Mouse (Mus musculus) kidney, embryonic 16.5 days (tissue): ENCODE measurements around the gene Evi5l. TPM values are rescaled to one million over a fixed set of nuclear protein-coding genes. Genes with fewer than 3 reads are reported as not detected.
"Not testable (repeated sequence)": the region's sequence is repeated elsewhere in the genome, so short reads cannot be mapped to it uniquely, and the experiment has no call there.

Source experiments
- ATAC-seq: fragments of 200-750 bp; cut with Nextera tagmentation; 2 replicates; pipeline ENCODE4 v1.8.0; 2017; ENCODE audit warnings: moderate TSS enrichment; ENCODE audit not compliant: low FRiP score, low TSS enrichment
- H3K27ac ChIP-seq: fragments of 300-500 bp; sonication (generic); 2 replicates; pipeline ENCODE4 v1.5.1; 2014; ENCODE audit warnings: low read length
- H3K27me3 ChIP-seq: fragments of 300-500 bp; sonication (generic); 2 replicates; pipeline ENCODE4 v1.6.1; 2014; ENCODE audit warnings: low read length, control low read depth, mixed read lengths; ENCODE audit not compliant: insufficient read depth
- H3K36me3 ChIP-seq: fragments of 300-500 bp; sonication (generic); 2 replicates; pipeline ENCODE4 v1.6.1; 2014; ENCODE audit warnings: low read length, control low read depth, mixed read lengths; ENCODE audit not compliant: insufficient read depth
- H3K4me1 ChIP-seq: fragments of 300-500 bp; sonication (generic); 2 replicates; pipeline ENCODE4 v1.6.1; 2014; ENCODE audit warnings: low read length, control low read depth, mixed read lengths; ENCODE audit not compliant: insufficient read depth
- H3K4me2 ChIP-seq: fragments of 300-500 bp; sonication (generic); replicated peaks from 2 replicates; pipeline ENCODE4 v1.6.1; 2014; ENCODE audit warnings: low read depth, low read length
- H3K4me3 ChIP-seq: fragments of 300-500 bp; sonication (generic); 2 replicates; pipeline ENCODE4 v1.5.1; 2014; ENCODE audit warnings: mild to moderate bottlenecking, low read length
- H3K9ac ChIP-seq: fragments of 300-500 bp; sonication (generic); replicated peaks from 2 replicates; pipeline ENCODE4 v1.6.1; 2014; ENCODE audit warnings: low read length
- H3K9me3 ChIP-seq: fragments of 300-500 bp; sonication (generic); 2 replicates; pipeline ENCODE4 v1.6.1; 2016; ENCODE audit warnings: low read length, control low read depth
- WGBS: fragments of 180-500 bp; shearing (Covaris S2); extraction: QIAGEN DNeasy Blood & Tissue Kit; methylation state at CpG from one replicate; pipeline ENCODE4 v1.1.7; 2014; 5-methylcytosine and 5-hydroxymethylcytosine counted together
- polyA plus RNA-seq: library from polyadenylated mRNA; unstranded; fragments of >200 nt; fragmentation: Nextera tagmentation; extraction: Ambion mirVana; gene quantifications from 2 replicates; pipeline ENCODE4 v1.2.1, GENCODE M21; 2015

Gene Evi5l
- polyA plus RNA-seq, 1 experiment from 2014 or later: 27.6 TPM

DNA sequence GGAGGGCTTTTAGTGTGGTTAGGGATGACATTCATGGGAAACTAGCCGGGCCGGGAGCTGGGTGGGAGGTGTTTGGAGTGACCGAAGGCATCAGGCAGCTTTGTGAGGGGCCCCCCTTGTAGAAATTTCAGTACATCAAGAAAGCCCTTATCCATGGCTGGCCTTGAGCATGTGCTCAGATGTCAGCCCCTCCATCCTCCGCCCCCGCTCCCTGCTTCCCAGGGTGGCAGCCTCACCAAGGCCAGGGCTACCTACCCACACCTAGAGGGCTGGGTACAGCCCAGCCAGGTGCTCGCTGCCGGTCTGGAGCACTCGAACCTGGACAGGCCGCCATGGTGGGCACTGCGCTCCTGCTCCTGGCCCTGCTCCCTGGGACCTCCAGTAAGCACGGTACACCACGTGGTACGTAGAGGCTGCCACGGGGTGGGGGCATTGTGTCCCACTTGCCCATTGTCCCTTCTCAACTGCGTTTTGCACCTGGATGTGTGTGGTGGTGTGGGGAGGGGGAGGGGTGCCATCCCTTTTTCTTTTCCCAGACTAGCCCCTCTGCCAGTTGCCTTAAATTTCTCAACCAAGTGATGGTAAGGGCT is 81.7 kb downstream of the Evi5l start, which contains the start of gene Tgfbr3l:
TSS of gene Tgfbr3l (plus strand) at position 264 of the 590 bp plus-strand sequence.
- H3K4me3 ChIP-seq: no peak within 1 kb of the TSS
- peaks cover 50% of the 10 kb centered on the region for H3K36me3 ChIP-seq
- no peak for ATAC-seq
- no peaks in the 10 kb centered on the region for H3K9me3 ChIP-seq
- no peak within 1 kb of the TSS; the same call in 1 of the 2 replicates for H3K9ac ChIP-seq
- H3K4me1 ChIP-seq: peaks cover 18% of the 10 kb centered on the region
- H3K27ac ChIP-seq: peak within 1 kb of the TSS; percentile 3; the same call in 1 of the 2 replicates
- 73% methylated on average over 15 of the region's 15 CpGs for WGBS
- H3K27me3 ChIP-seq: no peaks in the 10 kb centered on the region
- 0 out of 2 replicates have a peak within 1 kb of the TSS, but pooled peaks have one; percentile 8 for H3K4me2 ChIP-seq

DNA sequence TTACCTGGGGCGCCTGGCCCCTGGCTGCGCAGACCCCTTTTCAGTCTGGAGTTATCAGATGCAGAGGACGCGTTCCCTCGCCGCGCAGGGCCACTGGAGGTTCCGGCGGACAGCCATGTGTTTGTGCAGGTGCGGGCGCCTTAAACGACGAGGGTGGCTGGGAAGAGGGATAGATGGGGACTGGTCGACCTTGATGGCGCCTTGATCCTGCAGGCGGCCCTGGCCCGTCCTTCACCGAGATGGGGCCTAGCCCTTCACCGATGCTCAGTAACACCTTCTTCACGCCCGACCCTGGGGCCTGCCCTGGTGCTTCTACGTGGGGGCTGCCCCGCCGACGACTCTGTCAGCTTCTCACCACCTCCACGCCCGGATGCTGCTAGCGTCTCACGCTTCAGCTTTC is 82.8 kb downstream of the Evi5l start:
- Histone ChIP-seq H3K36me3 (peaks cover 38% of the 10 kb centered on the region), H3K27ac (peak overlapping the region; percentile 3; the same call in 1 of the 2 replicates), H3K4me3 (no peak overlapping the region), H3K9ac (peak overlapping the region; percentile 7), H3K4me1 (peaks cover 26% of the 10 kb centered on the region), H3K27me3 (no peaks in the 10 kb centered on the region), H3K4me2 (0 out of 2 replicates have a peak overlapping the region, but pooled peaks have one; percentile 8), H3K9me3 (no peaks in the 10 kb centered on the region)
- no peak for ATAC-seq
- WGBS: 6% methylated on average over 29 of the region's 29 CpGs

DNA sequence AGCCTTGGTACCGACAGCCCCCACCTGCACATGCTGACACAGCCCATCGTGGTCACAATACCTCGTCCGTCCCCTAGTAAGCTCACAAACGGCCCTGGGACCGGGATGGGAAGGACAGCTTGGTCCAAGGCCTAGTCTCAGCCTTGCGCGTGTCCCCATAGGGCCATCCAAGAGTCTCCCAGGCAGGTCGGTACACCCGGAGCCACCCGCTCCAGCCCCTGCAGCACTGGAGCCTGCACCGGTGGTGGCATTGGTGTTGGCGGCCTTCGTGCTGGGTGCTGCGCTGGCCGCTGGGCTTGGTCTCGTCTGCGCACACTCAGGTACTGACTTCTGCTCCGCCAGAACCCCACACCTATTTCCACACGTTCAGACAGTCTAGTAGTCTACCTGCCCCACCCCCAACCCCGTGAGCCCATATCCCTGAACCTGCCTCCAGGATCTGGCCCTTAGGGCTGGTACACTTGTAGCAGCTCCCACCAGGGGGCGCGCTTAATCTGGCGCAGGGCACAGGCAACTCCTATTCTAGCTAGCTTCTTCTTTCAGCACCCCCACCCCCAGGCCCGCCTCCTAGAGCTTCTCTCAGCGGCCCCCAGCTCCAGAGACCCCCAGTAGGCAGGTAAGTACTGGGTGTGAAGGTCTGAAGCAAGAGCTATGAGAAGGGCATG is 84.1 kb downstream of the Evi5l start:
- peaks cover 36% of the 10 kb centered on the region for H3K36me3 ChIP-seq
- H3K4me2 ChIP-seq: no peak overlapping the region
- no peaks in the 10 kb centered on the region for H3K9me3 ChIP-seq
- no peak overlapping the region for H3K4me3 ChIP-seq
- H3K27ac ChIP-seq: no peak overlapping the region
- H3K4me1 ChIP-seq: peaks cover 29% of the 10 kb centered on the region
- WGBS: 43% methylated on average over 26 of the region's 26 CpGs
- peak; percentile 3; the same call in 1 of the 2 replicates for ATAC-seq
- no peaks in the 10 kb centered on the region for H3K27me3 ChIP-seq
- peak overlapping the region; percentile 14; the same call in 1 of the 2 replicates for H3K9ac ChIP-seq

DNA sequence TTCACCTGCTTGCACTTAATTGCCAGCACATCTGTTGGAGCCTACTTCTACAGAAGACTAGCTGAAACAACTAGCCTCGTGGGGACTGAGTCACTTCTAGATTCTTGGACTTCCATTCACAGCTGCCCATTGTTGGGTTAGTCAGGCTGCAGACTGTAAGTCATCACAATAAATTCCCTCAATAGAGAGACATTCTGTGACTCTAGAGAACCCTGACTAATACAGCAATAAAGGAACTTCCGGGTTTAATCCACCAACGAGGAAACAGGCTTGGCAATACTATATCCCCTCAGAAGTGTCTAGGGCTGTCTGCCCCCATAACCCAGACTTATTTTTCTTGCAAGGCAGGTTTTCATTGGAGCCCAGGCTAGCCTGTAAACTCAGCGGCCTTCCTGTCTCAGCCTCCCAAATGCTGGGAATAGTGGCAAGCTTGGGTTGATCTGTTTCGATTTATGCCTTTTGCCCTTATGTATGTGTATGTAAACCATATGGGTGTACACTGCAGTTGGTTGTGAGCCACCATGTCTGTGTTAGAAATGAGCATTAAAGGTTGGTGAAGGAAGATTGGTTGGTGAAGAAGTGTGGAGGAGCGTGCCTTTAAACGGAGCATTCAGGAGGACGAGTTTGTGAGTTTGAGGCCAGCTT is 85.9 kb downstream of the Evi5l start:
- WGBS: 44% methylated on average over 8 of the region's 8 CpGs
- Histone ChIP-seq H3K4me1 (peaks cover 33% of the 10 kb centered on the region), H3K27me3 (no peaks in the 10 kb centered on the region), H3K27ac (no peak overlapping the region; the same call in 1 of the 2 replicates), H3K4me2 (peak overlapping the region; percentile 72), H3K36me3 (peaks cover 34% of the 10 kb centered on the region), H3K4me3 (peak overlapping the region; percentile 95), H3K9me3 (no peaks in the 10 kb centered on the region), H3K9ac (peak overlapping the region; percentile 96)
- no peak for ATAC-seq

DNA sequence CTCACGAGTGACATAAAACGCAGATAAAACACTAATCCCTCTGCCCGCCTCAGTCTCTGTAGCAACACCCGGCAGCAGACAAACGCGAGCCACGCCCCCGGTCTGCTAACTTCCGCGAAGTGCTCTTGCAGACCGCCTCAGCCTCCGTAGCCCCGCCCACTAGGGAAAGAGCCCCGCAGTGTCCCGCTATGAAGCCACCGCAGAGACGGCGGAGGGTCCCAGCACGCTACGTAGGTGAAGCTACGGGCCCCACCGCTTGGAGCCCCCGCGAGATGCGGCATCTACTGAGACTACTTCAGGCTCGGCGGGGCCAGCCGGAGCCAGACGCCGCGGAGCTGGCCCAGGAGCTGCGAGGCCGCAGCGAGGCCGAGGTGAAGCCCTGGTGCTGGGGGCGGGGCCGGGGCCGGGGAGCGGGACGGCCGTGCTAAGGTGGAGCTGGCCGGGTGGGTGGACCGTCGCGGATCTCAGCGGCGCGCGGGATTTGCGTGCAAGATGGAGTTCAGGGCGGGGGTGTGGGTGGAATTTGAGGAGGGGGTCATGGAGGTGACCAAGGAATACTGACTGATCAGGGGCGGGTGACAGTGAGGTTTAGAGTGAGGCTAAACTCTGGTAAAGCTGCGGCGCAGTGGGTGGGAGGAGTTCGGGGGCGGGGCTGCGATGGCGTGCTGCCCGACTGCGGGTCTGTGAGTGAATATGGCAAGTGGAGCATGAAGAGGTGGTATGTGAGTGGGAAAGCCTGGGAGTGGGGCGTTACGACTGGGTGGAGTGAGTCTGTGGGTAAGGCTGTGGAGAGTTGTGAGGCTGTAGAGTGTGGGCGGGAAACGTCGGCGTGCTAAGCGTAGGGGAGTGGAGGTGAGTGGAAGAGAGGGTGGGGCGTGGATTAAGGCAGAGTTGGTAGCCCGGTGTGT is 86.8 kb downstream of the Evi5l start, which contains the start of gene Snapc2:
TSS of gene Snapc2 (plus strand) at position 147 of the 908 bp plus-strand sequence.
- WGBS: under 1% methylated on average over 69 of the region's 69 CpGs
- H3K27ac ChIP-seq: peak within 1 kb of the TSS; percentile 96
- H3K9ac ChIP-seq: peak within 1 kb of the TSS; percentile 96
- no peaks in the 10 kb centered on the region for H3K27me3 ChIP-seq
- peak; percentile 88 for ATAC-seq
- peaks cover 28% of the 10 kb centered on the region for H3K36me3 ChIP-seq
- H3K4me3 ChIP-seq: peak within 1 kb of the TSS; percentile 95
- no peaks in the 10 kb centered on the region for H3K9me3 ChIP-seq
- H3K4me1 ChIP-seq: peaks cover 42% of the 10 kb centered on the region
- H3K4me2 ChIP-seq: peak within 1 kb of the TSS; percentile 72

DNA sequence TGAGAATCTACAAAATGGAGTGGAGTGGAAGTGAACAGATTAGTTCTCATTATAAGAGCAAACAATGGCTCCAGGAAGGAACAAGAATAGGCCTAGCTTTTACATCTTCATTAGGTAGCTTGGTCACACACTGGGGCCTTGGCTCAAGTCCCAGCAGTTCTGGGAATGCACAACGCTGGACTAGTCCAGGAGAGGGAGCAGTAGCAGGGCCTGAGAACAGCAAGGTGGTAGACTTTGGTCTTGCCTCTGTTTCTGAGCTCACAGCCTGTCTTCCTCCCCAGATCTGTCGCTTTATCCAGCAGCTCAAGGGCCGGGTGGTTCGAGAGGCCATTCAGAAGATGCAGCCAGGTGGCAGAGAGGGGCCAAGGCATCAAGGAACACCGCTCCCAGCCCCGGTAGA is 87.6 kb downstream of the Evi5l start:
- Histone ChIP-seq H3K9ac (peak overlapping the region; percentile 96), H3K4me3 (peak overlapping the region; percentile 95), H3K9me3 (no peaks in the 10 kb centered on the region), H3K27ac (no peak overlapping the region; the same call in 1 of the 2 replicates), H3K27me3 (no peaks in the 10 kb centered on the region), H3K4me1 (peaks cover 39% of the 10 kb centered on the region), H3K4me2 (peak overlapping the region; percentile 72), H3K36me3 (peaks cover 28% of the 10 kb centered on the region)
- WGBS: 61% methylated on average over 6 of the region's 6 CpGs
- ATAC-seq: no peak

DNA sequence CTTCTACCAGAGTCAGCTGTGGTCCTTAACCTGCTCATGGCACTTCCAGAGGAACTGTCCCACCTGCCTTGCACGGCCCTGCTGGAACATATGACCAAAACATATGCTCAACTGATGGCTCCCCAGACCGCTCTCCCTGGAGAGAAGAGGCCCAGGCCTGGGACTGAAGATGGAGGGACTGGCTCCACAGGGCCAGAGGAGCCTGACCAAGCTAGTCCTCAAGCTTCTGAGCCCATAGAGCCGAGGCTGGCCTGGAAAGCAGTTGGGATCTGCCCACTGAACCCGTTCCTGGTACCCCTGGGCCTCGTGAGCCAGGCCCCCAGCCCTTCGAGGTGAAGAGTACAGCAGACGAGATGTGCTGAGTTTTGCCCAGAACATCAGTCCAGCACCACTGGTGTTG is 89.1 kb downstream of the Evi5l start:
- H3K4me3 ChIP-seq, H3K9ac ChIP-seq, H3K27me3 ChIP-seq, H3K9me3 ChIP-seq, ATAC-seq, H3K4me2 ChIP-seq, H3K27ac ChIP-seq: not testable (repeated sequence)
- Histone ChIP-seq H3K36me3 (peaks cover 37% of the 10 kb centered on the region), H3K4me1 (peaks cover 35% of the 10 kb centered on the region)
- 82% methylated on average over 7 of the region's 7 CpGs for WGBS

DNA sequence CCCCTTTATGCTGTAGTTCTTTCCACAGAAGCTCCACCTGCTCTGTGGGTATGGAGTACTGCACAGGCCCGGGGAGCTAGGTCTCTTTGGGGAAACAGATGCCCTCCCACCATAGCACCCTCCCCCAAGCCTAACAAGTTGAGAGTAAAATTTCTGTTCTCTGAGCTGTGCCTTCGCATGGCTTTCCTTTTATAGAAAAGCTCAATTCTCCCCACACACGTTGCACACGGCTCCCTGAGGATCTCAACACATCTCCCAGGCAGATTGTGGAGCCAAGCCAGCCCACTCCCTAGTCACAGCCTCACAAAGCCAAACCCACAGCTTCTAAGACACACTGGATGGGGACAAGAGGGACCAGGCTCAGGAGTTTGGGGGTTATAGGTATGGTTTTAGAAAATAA is 90.5 kb downstream of the Evi5l start:
- Histone ChIP-seq H3K9me3 (no peaks in the 10 kb centered on the region), H3K27me3 (no peaks in the 10 kb centered on the region), H3K36me3 (peaks cover 50% of the 10 kb centered on the region), H3K4me3 (no peak overlapping the region), H3K4me1 (peaks cover 34% of the 10 kb centered on the region), H3K9ac (no peak overlapping the region), H3K27ac (no peak overlapping the region), H3K4me2 (no peak overlapping the region)
- no peak for ATAC-seq
- 46% methylated on average over 4 of the region's 4 CpGs for WGBS

DNA sequence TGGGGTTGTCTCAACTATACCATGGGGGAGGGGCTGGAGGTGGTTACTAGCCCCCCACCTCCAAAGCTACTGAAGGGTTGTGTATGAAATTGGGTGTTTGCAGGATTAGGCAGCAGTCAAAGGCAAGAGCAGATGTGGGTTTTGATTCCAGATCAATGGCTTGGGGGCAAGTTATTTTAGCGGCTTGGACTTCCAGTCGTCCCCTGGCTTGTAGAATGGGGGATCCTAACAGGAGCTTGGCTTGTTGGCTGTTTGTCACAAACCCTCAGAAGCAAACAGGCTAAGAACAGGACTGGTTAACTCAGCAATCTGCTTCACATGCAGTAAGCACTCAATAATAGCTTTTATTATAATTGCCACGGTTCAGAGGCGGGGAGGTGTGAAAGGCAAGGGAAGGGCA is 91.0 kb downstream of the Evi5l start:
- Histone ChIP-seq H3K27ac (no peak overlapping the region), H3K27me3 (no peaks in the 10 kb centered on the region), H3K9ac (peak overlapping the region; percentile 89; the same call in 1 of the 2 replicates), H3K4me1 (peaks cover 34% of the 10 kb centered on the region), H3K4me2 (peak overlapping the region; percentile 91), H3K36me3 (peaks cover 53% of the 10 kb centered on the region), H3K4me3 (peak overlapping the region; percentile 86), H3K9me3 (no peaks in the 10 kb centered on the region)
- WGBS: 80% methylated on average over 4 of the region's 4 CpGs
- no peak for ATAC-seq
